Mouse (Mus musculus): ENCODE measurements around the gene Olfr1054.
"Not testable (repeated sequence)": the region's sequence is repeated elsewhere in the genome, so short reads cannot be mapped to it uniquely, and the experiment has no call there.

Gene Olfr1054

DNA sequence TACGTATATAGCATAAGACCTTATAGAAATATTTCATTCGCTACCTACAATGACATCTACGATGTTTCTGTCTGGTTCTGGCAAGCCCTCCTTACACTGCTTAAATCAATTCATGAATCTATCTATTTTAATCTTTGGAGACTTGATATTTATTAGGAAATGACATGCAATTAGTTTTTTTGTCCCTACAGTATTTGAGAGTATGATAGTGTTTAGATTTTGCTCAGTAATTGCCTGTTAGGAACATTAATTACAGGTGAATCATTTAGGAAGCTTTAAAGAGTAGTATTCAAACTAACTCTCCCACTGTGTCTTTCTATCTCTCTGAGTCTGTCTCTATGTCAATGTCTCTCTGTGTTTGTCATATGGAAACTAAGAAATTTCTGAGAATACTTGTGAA, at the start of gene Olfr1054:
Gene Olfr1054, minus strand, starts transcription at position 101 of the 400 bp plus-strand sequence.
- no peak for DNase-seq (ENCODE audit: low spot score)

- DNase-seq (ENCODE audit: low spot score) = no peak
Measured at GRCm38 (mm10) chr2:86378293-86378692, 43.1 kb upstream of the Olfr1054 start, which contains the start of gene Olfr1057. Gene Olfr1057 (minus strand): TSS chr2:86378393.

- not testable (repeated sequence) for DNase-seq (ENCODE audit: low spot score)
Measured at GRCm38 (mm10) chr2:86366342-86366741, 31.1 kb upstream of the Olfr1054 start.

- no peak for DNase-seq (ENCODE audit: low spot score)
Measured at GRCm38 (mm10) chr2:86362369-86362768, 27.1 kb upstream of the Olfr1054 start, which contains the start of gene Olfr1056. Gene Olfr1056 (minus strand): TSS chr2:86362469.

DNA sequence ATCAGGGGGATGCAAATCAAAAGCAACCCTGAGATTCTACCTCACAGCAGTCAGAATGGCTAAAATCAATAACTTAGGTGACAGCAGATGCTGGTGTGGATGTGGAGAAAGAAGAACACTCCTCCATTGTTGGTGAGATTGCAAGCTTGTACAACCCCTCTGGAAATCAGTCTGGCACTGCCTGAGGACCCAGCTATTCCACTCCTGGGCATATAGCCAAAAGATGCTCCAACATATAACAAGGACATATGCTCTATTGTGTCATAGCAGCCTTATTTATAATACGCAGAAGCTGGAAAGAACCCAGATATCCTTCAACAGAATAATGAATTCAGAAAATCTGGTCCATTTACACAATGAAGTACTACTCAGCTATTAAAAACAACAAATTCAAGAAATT, 16.5 kb upstream of the Olfr1054 start:
- DNase-seq (ENCODE audit: low spot score) = not testable (repeated sequence)

DNA sequence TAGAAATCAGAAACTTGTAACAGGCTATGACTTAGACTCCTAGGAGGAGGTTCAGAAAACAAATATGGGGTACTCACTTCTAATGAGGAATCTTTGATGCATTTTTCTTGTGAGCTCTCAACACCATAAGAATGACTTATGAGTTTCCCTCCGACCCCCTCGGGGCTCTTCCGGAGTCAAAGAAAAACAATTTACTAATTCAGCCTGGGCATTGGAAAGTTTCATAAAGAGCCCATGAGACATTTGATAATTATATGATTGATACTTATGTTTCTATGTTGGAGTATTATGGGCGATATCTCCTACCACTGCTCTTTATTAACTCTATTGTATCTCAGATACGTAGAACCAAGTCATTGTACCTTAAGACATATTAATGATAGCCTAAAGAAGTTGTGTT, 15.0 kb upstream of the Olfr1054 start, which contains the start of gene Olfr1055:
Gene Olfr1055, minus strand, starts transcription at position 101 of the 400 bp plus-strand sequence.
- no peak for DNase-seq (ENCODE audit: low spot score)

- no peak for DNase-seq (ENCODE audit: low spot score)
Measured at GRCm38 (mm10) chr2:86315184-86315583, 20.0 kb downstream of the Olfr1054 start, which contains the start of gene Olfr1053. Gene Olfr1053 (minus strand): TSS chr2:86315284.

GRCm38 (mm10) chr2:86292155-86292554, 43.1 kb downstream of the Olfr1054 start, which contains the start of gene Olfr1052:
Gene Olfr1052 (plus strand): TSS chr2:86292455.
- DNase-seq (ENCODE audit: low spot score) = no peak

Measured in yolk sac, embryonic 10.5 days (tissue).